Mouse (Mus musculus): Measurements from ENCODE around the gene Tmem132c.
"Not testable (repeated sequence)": the region's sequence is repeated elsewhere in the genome, so short reads cannot be mapped to it uniquely, and the experiment has no call there.

The Tmem132c gene

GRCm38 (mm10) chr5:127341158-127341557 lies 99.5 kb downstream of the Tmem132c start:
- in situ Hi-C loops (cut with MboI, MseI): no loop called here

- in situ Hi-C loops (cut with MboI, MseI): no loop called here
Measured at GRCm38 (mm10) chr5:127344721-127345120, 103.1 kb downstream of the Tmem132c start.

- in situ Hi-C loops (cut with MboI, MseI): no loop called here
Measured at GRCm38 (mm10) chr5:127346364-127346763, 104.8 kb downstream of the Tmem132c start.

GRCm38 (mm10) chr5:127347053-127347748 lies 105.6 kb downstream of the Tmem132c start:
- in situ Hi-C loops (cut with MboI, MseI): no loop called here

- in situ Hi-C loops (cut with MboI, MseI): no loop called here
Measured at GRCm38 (mm10) chr5:127349221-127350065, 107.8 kb downstream of the Tmem132c start.

GRCm38 (mm10) chr5:127353002-127353401 lies 111.4 kb downstream of the Tmem132c start:
- in situ Hi-C loops (cut with MboI, MseI): no loop called here

GRCm38 (mm10) chr5:127355836-127356235 lies 114.2 kb downstream of the Tmem132c start:
- in situ Hi-C loops (cut with MboI, MseI): no loop called here

- in situ Hi-C loops (cut with MboI, MseI): not testable (repeated sequence)
Measured at GRCm38 (mm10) chr5:127357878-127358277, 116.3 kb downstream of the Tmem132c start.

GRCm38 (mm10) chr5:127361145-127361544 lies 119.5 kb downstream of the Tmem132c start:
- in situ Hi-C loops (cut with MboI, MseI): no loop called here

GRCm38 (mm10) chr5:127365061-127365460 lies 123.5 kb downstream of the Tmem132c start:
- in situ Hi-C loops (cut with MboI, MseI): no loop called here

- in situ Hi-C loops (cut with MboI, MseI): no loop called here
Measured at GRCm38 (mm10) chr5:127368191-127368590, 126.6 kb downstream of the Tmem132c start.

- in situ Hi-C loops (cut with MboI, MseI): no loop called here
Measured at GRCm38 (mm10) chr5:127369812-127370211, 128.2 kb downstream of the Tmem132c start.

- in situ Hi-C loops (cut with MboI, MseI): no loop called here
Measured at GRCm38 (mm10) chr5:127370503-127370902, 128.9 kb downstream of the Tmem132c start.

- in situ Hi-C loops (cut with MboI, MseI): no loop called here
Measured at GRCm38 (mm10) chr5:127374251-127374650, 132.6 kb downstream of the Tmem132c start.

- in situ Hi-C loops (cut with MboI, MseI): no loop called here
Measured at GRCm38 (mm10) chr5:127375654-127376053, 134.0 kb downstream of the Tmem132c start.

- in situ Hi-C loops (cut with MboI, MseI): no loop called here
Measured at GRCm38 (mm10) chr5:127378521-127378920, 136.9 kb downstream of the Tmem132c start.

GRCm38 (mm10) chr5:127379351-127379750 lies 137.7 kb downstream of the Tmem132c start:
- in situ Hi-C loops (cut with MboI, MseI): no loop called here

- in situ Hi-C loops (cut with MboI, MseI): loop anchor here in 1 of 2 experiments (5.0 kb wide), 1 partner anchor 79 kb away; no protein-coding TSS in a partner anchor
Measured at GRCm38 (mm10) chr5:127381216-127381615, 139.6 kb downstream of the Tmem132c start.

GRCm38 (mm10) chr5:127382571-127382970 lies 141.0 kb downstream of the Tmem132c start:
- in situ Hi-C loops (cut with MboI, MseI): loop anchor here in 1 of 2 experiments (5.0 kb wide), 1 partner anchor 80 kb away; no protein-coding TSS in a partner anchor

- in situ Hi-C loops (cut with MboI, MseI): no loop called here
Measured at GRCm38 (mm10) chr5:127391187-127391586, 149.6 kb downstream of the Tmem132c start.

GRCm38 (mm10) chr5:127396889-127397288 lies 155.3 kb downstream of the Tmem132c start:
- in situ Hi-C loops (cut with MboI, MseI): no loop called here

- in situ Hi-C loops (cut with MboI, MseI): no loop called here
Measured at GRCm38 (mm10) chr5:127398010-127398409, 156.4 kb downstream of the Tmem132c start.

Data from T-helper 17 cell (primary cell).